Mouse (Mus musculus) forebrain, embryonic 11.5 days (tissue): Measurements from ENCODE around the gene Smyd3. TPM values are rescaled to one million over a fixed set of nuclear protein-coding genes. Genes with fewer than 3 reads are reported as not detected.
"Not testable (repeated sequence)": the region's sequence is repeated elsewhere in the genome, so short reads cannot be mapped to it uniquely, and the experiment has no call there.

ENCODE experiments used
- ATAC-seq: fragments of 200-750 bp; cut with Nextera tagmentation; replicated peaks from 2 replicates; pipeline ENCODE4 v1.8.0; 2017; ENCODE audit warnings: moderate TSS enrichment; ENCODE audit not compliant: low FRiP score
- DNase-seq: peaks from one replicate; pipeline ENCODE4 v3.0.0-alpha.2; 2017; ENCODE audit warnings: low spot score
- H3K27ac ChIP-seq: fragments of 300-500 bp; sonication (generic); 2 replicates; pipeline ENCODE4 v1.5.1; 2014; ENCODE audit warnings: low read depth, low read length
- H3K27me3 ChIP-seq: fragments of 300-500 bp; sonication (generic); 2 replicates; pipeline ENCODE4 v1.6.1; 2014; ENCODE audit warnings: mild to moderate bottlenecking, low read length, mixed read lengths; ENCODE audit not compliant: control insufficient read depth, insufficient read depth
- H3K36me3 ChIP-seq: fragments of 300-500 bp; sonication (generic); 2 replicates; pipeline ENCODE4 v1.6.1; 2014; ENCODE audit warnings: mild to moderate bottlenecking, low read length, moderate library complexity, mixed read lengths; ENCODE audit not compliant: control insufficient read depth, insufficient read depth
- H3K4me1 ChIP-seq: fragments of 300-500 bp; sonication (generic); replicated peaks from 2 replicates; pipeline ENCODE4 v1.6.1; 2014; ENCODE audit warnings: low read length, mixed read lengths; ENCODE audit not compliant: control insufficient read depth, insufficient read depth
- H3K4me2 ChIP-seq: fragments of 300-500 bp; sonication (generic); 2 replicates; pipeline ENCODE4 v1.6.1; 2014; ENCODE audit warnings: low read depth, mild to moderate bottlenecking, low read length, moderate library complexity, mixed read lengths; ENCODE audit not compliant: severe bottlenecking
- H3K4me3 ChIP-seq: fragments of 300-500 bp; sonication (generic); 2 replicates; pipeline ENCODE4 v1.5.1; 2014; ENCODE audit warnings: low read depth, low read length
- H3K9ac ChIP-seq: fragments of 300-500 bp; sonication (generic); 2 replicates; pipeline ENCODE4 v1.6.1; 2014; ENCODE audit warnings: low read length
- H3K9me3 ChIP-seq: fragments of 300-500 bp; sonication (generic); 2 replicates; pipeline ENCODE4 v1.6.1; 2016; ENCODE audit warnings: low read length, mixed read lengths; ENCODE audit not compliant: control insufficient read depth
- WGBS: fragments of 180-500 bp; shearing (Covaris S2); extraction: QIAGEN DNeasy Blood & Tissue Kit; methylation state at CpG from one replicate; pipeline ENCODE4 v1.1.7; 2014; 5-methylcytosine and 5-hydroxymethylcytosine counted together
- polyA plus RNA-seq: library from polyadenylated mRNA; unstranded; fragments of >200 nt; fragmentation: Nextera tagmentation; extraction: Ambion mirVana; gene quantifications from 2 replicates; pipeline ENCODE4 v1.2.1, GENCODE M21; 2014

Gene Smyd3
- polyA plus RNA-seq, 1 experiment from 2014 or later = 14.1 TPM

- H3K4me1 ChIP-seq, H3K27me3 ChIP-seq, H3K36me3 ChIP-seq, H3K9me3 ChIP-seq: not testable (repeated sequence)
- Histone ChIP-seq H3K4me3 (peak within 1 kb of the TSS; percentile 73), H3K4me2 (peak within 1 kb of the TSS; percentile 65), H3K9ac (peak within 1 kb of the TSS; percentile 72), H3K27ac (peak within 1 kb of the TSS; percentile 89)
- DNase-seq (peak; percentile 98), ATAC-seq (peak; percentile 99)
- under 1% methylated on average over 69 of the region's 69 CpGs for WGBS
These were observed 28.1 kb upstream of the Smyd3 start, which contains the start of the genes Tfb2m and Cnst for GRCm38 (mm10) chr1:179545768-179546550. Gene Tfb2m (minus strand): TSS chr1:179546267. Gene Cnst (plus strand): TSS chr1:179546370.

GRCm38 (mm10) chr1:179541502-179541901 lies 23.7 kb upstream of the Smyd3 start:
- 65% methylated on average over 3 of the region's 3 CpGs for WGBS
- H3K4me3 ChIP-seq = no peak overlapping the region
- no peak for DNase-seq
- no peaks in the 10 kb centered on the region for H3K27me3 ChIP-seq
- no peak overlapping the region for H3K9ac ChIP-seq
- no peak for ATAC-seq
- no peak overlapping the region for H3K27ac ChIP-seq
- H3K36me3 ChIP-seq = no peaks in the 10 kb centered on the region
- H3K9me3 ChIP-seq = no peaks in the 10 kb centered on the region
- H3K4me1 ChIP-seq = peaks cover 3% of the 10 kb centered on the region; the same call in 1 of the 2 replicates
- H3K4me2 ChIP-seq = no peak overlapping the region

GRCm38 (mm10) chr1:179539887-179540286 lies 22.0 kb upstream of the Smyd3 start:
- Histone ChIP-seq H3K4me1 (no peaks in the 10 kb centered on the region), H3K9me3 (no peaks in the 10 kb centered on the region), H3K9ac (no peak overlapping the region), H3K36me3 (no peaks in the 10 kb centered on the region), H3K27ac (no peak overlapping the region), H3K4me3 (no peak overlapping the region), H3K27me3 (no peaks in the 10 kb centered on the region), H3K4me2 (no peak overlapping the region)
- WGBS = 94% methylated on average over 3 of the region's 3 CpGs
- no peak for ATAC-seq
- DNase-seq = no peak

GRCm38 (mm10) chr1:179539054-179539453 lies 21.2 kb upstream of the Smyd3 start:
- Histone ChIP-seq H3K4me3 (no peak overlapping the region), H3K27me3 (no peaks in the 10 kb centered on the region), H3K27ac (no peak overlapping the region), H3K4me1 (no peaks in the 10 kb centered on the region), H3K36me3 (no peaks in the 10 kb centered on the region), H3K9me3 (no peaks in the 10 kb centered on the region), H3K4me2 (no peak overlapping the region), H3K9ac (no peak overlapping the region)
- no peak for ATAC-seq
- 97% methylated on average over 3 of the region's 3 CpGs for WGBS
- DNase-seq = no peak

- Histone ChIP-seq H3K9ac (no peak overlapping the region), H3K36me3 (no peaks in the 10 kb centered on the region), H3K4me1 (no peaks in the 10 kb centered on the region), H3K4me2 (no peak overlapping the region), H3K9me3 (no peaks in the 10 kb centered on the region), H3K27me3 (no peaks in the 10 kb centered on the region), H3K27ac (no peak overlapping the region), H3K4me3 (no peak overlapping the region)
- ATAC-seq = no peak
- WGBS = 88% methylated on average over 3 of the region's 3 CpGs
- DNase-seq = no peak
These were observed 2.1 kb upstream of the Smyd3 start for GRCm38 (mm10) chr1:179519901-179520300.

- H3K4me3 ChIP-seq = peak overlapping the region; percentile 65
- H3K4me1 ChIP-seq = no peaks in the 10 kb centered on the region
- no peaks in the 10 kb centered on the region for H3K27me3 ChIP-seq
- no peaks in the 10 kb centered on the region for H3K9me3 ChIP-seq
- no peak overlapping the region for H3K27ac ChIP-seq
- H3K9ac ChIP-seq = peak overlapping the region; percentile 68
- H3K4me2 ChIP-seq = peak overlapping the region; percentile 95
- ATAC-seq (peak; percentile 66), DNase-seq (peak; percentile 57)
- H3K36me3 ChIP-seq = no peaks in the 10 kb centered on the region
- WGBS = under 1% methylated on average over 21 of the region's 21 CpGs
These were observed 714 bp downstream of the Smyd3 start for GRCm38 (mm10) chr1:179516941-179517712.

- H3K36me3 ChIP-seq = no peaks in the 10 kb centered on the region
- H3K27ac ChIP-seq = no peak overlapping the region
- H3K4me2 ChIP-seq = no peak overlapping the region
- ATAC-seq (no peak), DNase-seq (no peak)
- no peak overlapping the region for H3K9ac ChIP-seq
- no peaks in the 10 kb centered on the region for H3K4me1 ChIP-seq
- WGBS = 86% methylated on average over 7 of the region's 7 CpGs
- no peaks in the 10 kb centered on the region for H3K27me3 ChIP-seq
- H3K9me3 ChIP-seq = no peaks in the 10 kb centered on the region
- H3K4me3 ChIP-seq = no peak overlapping the region
These were observed 5.9 kb downstream of the Smyd3 start for GRCm38 (mm10) chr1:179511895-179512294.

- Histone ChIP-seq H3K9me3 (no peaks in the 10 kb centered on the region), H3K27ac (no peak overlapping the region), H3K4me2 (no peak overlapping the region), H3K9ac (no peak overlapping the region), H3K4me1 (no peaks in the 10 kb centered on the region), H3K27me3 (no peaks in the 10 kb centered on the region), H3K4me3 (no peak overlapping the region), H3K36me3 (no peaks in the 10 kb centered on the region)
- WGBS = 87% methylated on average over 13 of the region's 13 CpGs
- ATAC-seq (no peak), DNase-seq (no peak)
These were observed 7.1 kb downstream of the Smyd3 start for GRCm38 (mm10) chr1:179510546-179511340.
